Mouse (Mus musculus) MEL (cell line): ENCODE measurements at regions not wholly inside any gene's neighbourhood (a gene's known extent, or its start where the extent isn't known, plus 50 kb on each side); places are given as distances from the start of the nearest gene placed in this dataset.

Experiments
- DNase-seq: peaks from one replicate; pipeline ENCODE4 v3.0.0; 2011; ENCODE audit warnings: low read depth, low spot score
- H3K27ac ChIP-seq: 2 replicates; pipeline ENCODE4 v1.5.1; 2012; ENCODE audit warnings: low read depth, mild to moderate bottlenecking, control low read depth, low read length, moderate library complexity; ENCODE audit not compliant: control insufficient read depth
- H3K27me3 ChIP-seq, 2 experiments: fragments of 150-350 bp in 1 of 2; sonication (generic) in 1 of 2; 2 replicates each; pipeline ENCODE4 v1.6.1; 2012; ENCODE audit warnings: low read length in 2 of 2, mild to moderate bottlenecking in 2 of 2, improper control_type of control experiment in 1 of 2, moderate library complexity in 1 of 2; ENCODE audit not compliant: insufficient read depth in 2 of 2, control insufficient read depth in 1 of 2
- H3K36me3 ChIP-seq, 2 experiments: 2 replicates each; pipeline ENCODE4 v1.6.1; 2012 to 2014; ENCODE audit warnings: low read length in 2 of 2, improper control_type of control experiment in 1 of 2, inconsistent platforms in 1 of 2, mild to moderate bottlenecking in 1 of 2; ENCODE audit not compliant: insufficient read depth in 2 of 2, control insufficient read depth in 1 of 2
- H3K4me1 ChIP-seq, 2 experiments: fragments of 150-350 bp in 1 of 2; sonication (generic) in 1 of 2; 2 replicates each; pipeline ENCODE4 v1.6.1; 2012; ENCODE audit warnings: low read length in 2 of 2, improper control_type of control experiment in 1 of 2, mild to moderate bottlenecking in 1 of 2; ENCODE audit not compliant: insufficient read depth in 2 of 2, control insufficient read depth in 1 of 2
- H3K4me3 ChIP-seq, 2 experiments: fragments of 150-350 bp in 1 of 2; sonication (generic) in 1 of 2; 2 replicates each; pipeline ENCODE4 v1.5.1; 2012; ENCODE audit warnings: low read depth in 2 of 2, low read length in 2 of 2, mild to moderate bottlenecking in 2 of 2, moderate library complexity in 2 of 2, control low read depth in 1 of 2, improper control_type of control experiment in 1 of 2; ENCODE audit not compliant: control insufficient read depth in 1 of 2, insufficient read depth in 1 of 2
- H3K79me2 ChIP-seq: 2 replicates; pipeline ENCODE4 v1.6.1; 2012; ENCODE audit warnings: mild to moderate bottlenecking, low read length, moderate library complexity; ENCODE audit not compliant: control insufficient read depth, poor library complexity, insufficient read depth
- H3K9ac ChIP-seq: 2 replicates; pipeline ENCODE4 v1.6.1; 2012; ENCODE audit warnings: low read depth, mild to moderate bottlenecking, control low read depth, low read length, moderate library complexity; ENCODE audit not compliant: control insufficient read depth, poor library complexity, severe bottlenecking
- H3K9me3 ChIP-seq: fragments of 150-350 bp; sonication (generic); replicated peaks from 2 replicates; pipeline ENCODE4 v1.6.1; 2012; ENCODE audit warnings: mild to moderate bottlenecking, low read length, improper control_type of control experiment, moderate library complexity; ENCODE audit not compliant: insufficient read depth
- CHD2 ChIP-seq: IDR thresholded peaks from 2 replicates; pipeline ENCODE4 v1.6.1; 2011; ENCODE audit warnings: low read length, improper control_type of control experiment
- ELF1 ChIP-seq: IDR thresholded peaks from 2 replicates; pipeline ENCODE4 v1.6.1; 2014; ENCODE audit warnings: low read depth, mild to moderate bottlenecking, inconsistent platforms, low read length, improper control_type of control experiment, moderate library complexity
- EP300 ChIP-seq, 2 experiments: IDR thresholded peaks; 2 replicates each; pipeline ENCODE4 v1.6.1; 2011; ENCODE audit warnings: improper control_type of control experiment in 2 of 2, low read length in 2 of 2, low read depth in 1 of 2, mild to moderate bottlenecking in 1 of 2
- ETS1 ChIP-seq: IDR thresholded peaks from 2 replicates; pipeline ENCODE4 v1.6.1; 2012; ENCODE audit warnings: low read depth, mild to moderate bottlenecking, inconsistent platforms, low read length, improper control_type of control experiment, moderate library complexity
- GABPA ChIP-seq: IDR thresholded peaks from 2 replicates; pipeline ENCODE4 v1.6.1; 2012; ENCODE audit warnings: low read depth, mild to moderate bottlenecking, inconsistent platforms, low read length, improper control_type of control experiment, moderate library complexity
- GATA1 ChIP-seq: IDR thresholded peaks from 2 replicates; pipeline ENCODE4 v1.6.1; 2011; ENCODE audit warnings: low read depth, low read length, improper control_type of control experiment
- HCFC1 ChIP-seq: IDR thresholded peaks from 2 replicates; pipeline ENCODE4 v1.6.1; 2012; ENCODE audit warnings: low read depth, mild to moderate bottlenecking, inconsistent platforms, low read length, improper control_type of control experiment, moderate library complexity
- MAFK ChIP-seq: IDR thresholded peaks from 2 replicates; pipeline ENCODE4 v1.6.1; 2011; ENCODE audit warnings: low read depth, mild to moderate bottlenecking, low read length, improper control_type of control experiment, borderline replicate concordance
- MAX ChIP-seq: IDR thresholded peaks from 2 replicates; pipeline ENCODE4 v1.6.1; 2011; ENCODE audit warnings: low read length, improper control_type of control experiment
- MEF2A ChIP-seq: IDR thresholded peaks from 2 replicates; pipeline ENCODE4 v1.6.1; 2014; ENCODE audit warnings: low read depth, mild to moderate bottlenecking, inconsistent platforms, low read length, improper control_type of control experiment; ENCODE audit not compliant: poor library complexity, insufficient replicate concordance, severe bottlenecking; ENCODE audit errors: extremely low read depth
- MXI1 ChIP-seq: IDR thresholded peaks from 2 replicates; pipeline ENCODE4 v1.6.1; 2011; ENCODE audit warnings: mild to moderate bottlenecking, low read depth, low read length, improper control_type of control experiment
- MYB ChIP-seq: IDR thresholded peaks from 2 replicates; pipeline ENCODE4 v1.6.1; 2011; ENCODE audit warnings: mild to moderate bottlenecking, low read depth, low read length, improper control_type of control experiment
- MYC ChIP-seq: IDR thresholded peaks from 2 replicates; pipeline ENCODE4 v1.6.1; 2011; ENCODE audit warnings: low read depth, mild to moderate bottlenecking, low read length, improper control_type of control experiment, moderate library complexity
- NELFE ChIP-seq: IDR thresholded peaks from 2 replicates; pipeline ENCODE4 v1.6.1; 2011; ENCODE audit warnings: low read depth, low read length, improper control_type of control experiment
- NRF1 ChIP-seq: IDR thresholded peaks from 2 replicates; pipeline ENCODE4 v1.6.1; 2014; ENCODE audit warnings: low read depth, mild to moderate bottlenecking, inconsistent platforms, low read length, improper control_type of control experiment, moderate library complexity; ENCODE audit not compliant: poor library complexity, insufficient read depth, severe bottlenecking
- POLR2A ChIP-seq, 2 experiments: IDR thresholded peaks; 2 replicates each; pipeline ENCODE4 v1.6.1; 2011 to 2012; ENCODE audit warnings: low read length in 2 of 2, mild to moderate bottlenecking in 2 of 2, control low read depth in 1 of 2, improper control_type of control experiment in 1 of 2, low read depth in 1 of 2, moderate library complexity in 1 of 2; ENCODE audit not compliant: control insufficient read depth in 1 of 2, insufficient read depth in 1 of 2, poor library complexity in 1 of 2
- POLR2AphosphoS2 ChIP-seq: IDR thresholded peaks from 2 replicates; pipeline ENCODE4 v1.6.1; 2011; ENCODE audit warnings: low read length, improper control_type of control experiment
- RAD21 ChIP-seq: IDR thresholded peaks from 2 replicates; pipeline ENCODE4 v1.6.1; 2011; ENCODE audit warnings: mild to moderate bottlenecking, low read depth, low read length, improper control_type of control experiment
- RCOR1 ChIP-seq: IDR thresholded peaks from 2 replicates; pipeline ENCODE4 v1.6.1; 2012; ENCODE audit warnings: low read depth, mild to moderate bottlenecking, inconsistent platforms, low read length, improper control_type of control experiment
- SMC3 ChIP-seq: IDR thresholded peaks from 2 replicates; pipeline ENCODE4 v1.6.1; 2011; ENCODE audit warnings: low read depth, low read length, improper control_type of control experiment
- TAL1 ChIP-seq: IDR thresholded peaks from 2 replicates; pipeline ENCODE4 v1.6.1; 2012; ENCODE audit warnings: mild to moderate bottlenecking, inconsistent platforms, low read length, moderate library complexity, mixed read lengths
- TBP ChIP-seq: IDR thresholded peaks from 2 replicates; pipeline ENCODE4 v1.8.0; 2011; ENCODE audit warnings: low read depth, low read length, improper control_type of control experiment
- TCF12 ChIP-seq: IDR thresholded peaks from 2 replicates; pipeline ENCODE4 v1.6.1; 2014; ENCODE audit warnings: low read depth, mild to moderate bottlenecking, inconsistent platforms, low read length, improper control_type of control experiment, moderate library complexity
- UBTF ChIP-seq: IDR thresholded peaks from 2 replicates; pipeline ENCODE4 v1.6.1; 2012; ENCODE audit warnings: low read depth, mild to moderate bottlenecking, inconsistent platforms, low read length, improper control_type of control experiment, moderate library complexity, borderline replicate concordance; ENCODE audit not compliant: insufficient read depth
- USF1 ChIP-seq: IDR thresholded peaks from 2 replicates; pipeline ENCODE4 v1.6.1; 2014; ENCODE audit warnings: low read depth, mild to moderate bottlenecking, inconsistent platforms, low read length, improper control_type of control experiment, moderate library complexity
- USF2 ChIP-seq, 2 experiments: IDR thresholded peaks; 2 replicates each; pipeline ENCODE4 v1.6.1; 2011 to 2012; ENCODE audit warnings: improper control_type of control experiment in 2 of 2, low read length in 2 of 2, borderline replicate concordance in 1 of 2, inconsistent platforms in 1 of 2, low read depth in 1 of 2, mild to moderate bottlenecking in 1 of 2; ENCODE audit not compliant: insufficient read depth in 1 of 2
- ZC3H11A ChIP-seq: IDR thresholded peaks from 2 replicates; pipeline ENCODE4 v1.6.1; 2012; ENCODE audit warnings: low read depth, mild to moderate bottlenecking, inconsistent platforms, low read length, improper control_type of control experiment
- ZKSCAN1 ChIP-seq: IDR thresholded peaks from 2 replicates; pipeline ENCODE4 v1.6.1; 2012; ENCODE audit warnings: low read depth, mild to moderate bottlenecking, inconsistent platforms, low read length, improper control_type of control experiment, moderate library complexity

DNA sequence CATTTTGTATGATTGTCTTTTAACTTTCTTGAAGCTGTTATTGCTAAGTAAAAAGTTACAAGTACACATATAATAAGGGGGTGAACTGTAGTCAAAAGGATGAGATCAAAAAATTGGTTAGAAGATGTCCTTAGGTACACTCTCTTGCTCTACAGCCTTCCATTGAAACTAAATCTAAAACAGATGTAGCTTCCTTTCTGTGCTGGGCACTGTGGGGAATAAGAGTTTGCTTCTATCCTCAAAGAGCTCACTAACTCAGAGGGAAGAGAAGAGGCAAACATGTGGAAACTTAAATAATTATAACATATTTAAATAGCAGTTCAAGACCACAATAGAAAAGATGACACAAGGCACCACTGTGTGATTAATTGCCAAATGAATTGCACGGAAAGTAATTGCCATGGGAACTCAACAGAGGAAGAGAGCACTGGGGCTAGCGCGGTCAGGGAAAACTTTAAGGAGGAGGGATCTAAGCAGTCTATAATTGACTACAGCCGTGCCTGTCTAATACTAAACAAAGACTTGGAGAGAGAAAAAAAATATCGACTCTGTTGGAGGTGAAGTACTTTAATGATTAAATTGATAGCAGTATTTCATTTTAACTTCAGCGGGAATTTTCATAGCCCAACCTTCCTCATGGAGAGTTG, 57.9 kb upstream of the Ammecr1 start:
- no peak overlapping the region for H3K4me3 ChIP-seq
- H3K9me3 ChIP-seq: no peaks in the 10 kb centered on the region
- no peak overlapping the region for H3K27ac ChIP-seq
- H3K9ac ChIP-seq: no peak overlapping the region
- no peaks in the 10 kb centered on the region; a peak in 1 of 4 replicates for H3K27me3 ChIP-seq
- H3K79me2 ChIP-seq: no peaks in the 10 kb centered on the region
- no peak for DNase-seq
- TF ChIP-seq MAX: no peak
- TF ChIP-seq ELF1: no peak
- no peak for TF ChIP-seq POLR2AphosphoS2
- TF ChIP-seq RAD21: no peak
- TF ChIP-seq USF1: no peak
- no peak for TF ChIP-seq UBTF
- no peak for TF ChIP-seq ZC3H11A
- no peak for TF ChIP-seq MYC
- no peak for TF ChIP-seq TCF12
- TF ChIP-seq MXI1: no peak
- no peak for TF ChIP-seq USF2 (IDR thresholded peaks at IDR 0.05; ENCODE audit: borderline replicate concordance in 1 of 2, insufficient read depth in 1 of 2, low read depth in 1 of 2, low read length in 2 of 2)
- TF ChIP-seq POLR2A (IDR thresholded peaks at IDR 0.05; ENCODE audit: control insufficient read depth in 1 of 2, insufficient read depth in 1 of 2, low read depth in 1 of 2, low read length in 2 of 2, poor library complexity in 1 of 2): no peak
- no peak for TF ChIP-seq NRF1
- no peak for TF ChIP-seq ZKSCAN1
- no peak for TF ChIP-seq HCFC1
- no peak for TF ChIP-seq GABPA
- no peaks in the 10 kb centered on the region for H3K4me1 ChIP-seq
- no peaks in the 10 kb centered on the region for H3K36me3 ChIP-seq

DNA sequence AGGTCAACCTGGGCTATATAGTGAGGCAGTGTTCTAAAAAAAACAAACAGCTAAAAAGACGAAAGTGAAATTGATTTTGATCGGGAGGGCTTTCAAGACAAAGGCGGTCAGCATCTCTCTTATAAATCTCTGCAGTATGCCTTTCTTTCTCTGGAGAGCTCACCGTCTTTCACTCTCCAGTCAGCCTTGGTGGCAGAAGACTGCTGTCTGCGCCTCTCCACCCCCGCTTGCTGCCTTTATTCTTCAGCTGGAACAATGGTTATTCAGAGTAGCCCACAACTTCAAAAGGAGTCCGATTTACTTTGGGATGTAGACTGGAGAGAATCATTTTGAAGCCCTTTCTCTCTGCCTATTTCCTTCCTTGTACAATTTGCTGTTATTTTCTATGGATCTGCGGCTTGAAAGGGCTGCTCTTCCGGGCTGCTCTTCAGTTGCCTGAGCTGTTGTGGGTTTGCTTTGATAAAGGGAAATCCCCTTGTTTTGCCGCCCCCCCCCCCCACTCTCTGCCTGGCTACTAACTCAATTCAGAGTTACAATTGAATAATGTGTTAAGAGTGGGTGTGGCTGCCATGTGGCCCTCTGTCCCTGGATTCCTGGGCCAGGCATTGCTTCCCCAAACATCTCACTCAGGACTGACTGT, 64.0 kb upstream of the Ammecr1 start:
- H3K79me2 ChIP-seq: no peaks in the 10 kb centered on the region
- H3K9ac ChIP-seq: no peak overlapping the region
- no peak for DNase-seq
- H3K9me3 ChIP-seq: no peaks in the 10 kb centered on the region
- TF ChIP-seq EP300 (IDR thresholded peaks at IDR 0.05; ENCODE audit: low read depth in 1 of 2, low read length in 2 of 2) (no peak), TAL1 (no peak), HCFC1 (no peak), CHD2 (no peak), NELFE (no peak), MAFK (no peak), ETS1 (no peak), MYB (no peak), SMC3 (no peak), RCOR1 (no peak), GABPA (no peak), MEF2A (no peak), GATA1 (no peak), TBP (no peak), POLR2A (IDR thresholded peaks at IDR 0.05; ENCODE audit: control insufficient read depth in 1 of 2, insufficient read depth in 1 of 2, low read depth in 1 of 2, low read length in 2 of 2, poor library complexity in 1 of 2) (no peak)
- TF ChIP-seq, all 39 proteins: peak for 0
- H3K27ac ChIP-seq: no peak overlapping the region
- no peaks in the 10 kb centered on the region for H3K36me3 ChIP-seq
- H3K4me1 ChIP-seq: no peaks in the 10 kb centered on the region
- no peak overlapping the region for H3K4me3 ChIP-seq
- peaks cover 0 to 2% of the 10 kb centered on the region in 2 experiments; a peak in 2 of 4 replicates for H3K27me3 ChIP-seq
